Mouse (Mus musculus): ENCODE results near the gene Sesn1. TPM values are rescaled to one million over a fixed set of nuclear protein-coding genes. Genes with fewer than 3 reads are reported as not detected.

Gene Sesn1
- polyA plus RNA-seq, 1 experiment: 5.0 TPM

DNA sequence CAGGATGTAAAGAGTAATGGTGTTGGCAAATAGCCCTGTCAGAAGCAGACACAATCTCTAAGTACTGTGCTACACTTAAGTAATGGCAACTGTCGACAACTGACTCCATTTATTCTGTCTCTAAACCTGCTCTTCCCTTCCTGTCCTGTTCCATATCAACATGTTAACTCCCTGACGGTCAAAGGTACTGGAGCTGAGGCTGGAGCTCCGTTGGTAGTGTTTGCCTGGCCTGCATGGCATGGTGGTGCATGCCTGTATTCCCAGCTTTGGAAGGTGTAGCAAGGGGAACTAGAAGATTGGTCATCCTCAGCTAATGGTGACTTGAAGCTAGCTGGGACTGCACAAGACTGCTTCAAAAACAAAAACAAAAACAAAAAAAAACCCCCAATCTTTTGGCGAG is 14.2 kb downstream of the Sesn1 start:
- TF ChIP-seq FOSL1 (IDR thresholded peaks at IDR 0.05; ENCODE audit: insufficient read depth, low read length, poor library complexity, severe bottlenecking) (no peak), MYOD1 (IDR thresholded peaks at IDR 0.05; ENCODE audit: control insufficient read depth, insufficient read length, low read depth) (no peak), MAX (IDR thresholded peaks at IDR 0.05) (no peak), USF1 (IDR thresholded peaks at IDR 0.05; ENCODE audit: low read depth) (no peak), CTCF (IDR thresholded peaks at IDR 0.05; ENCODE audit: control insufficient read depth, insufficient read depth, insufficient read length) (no peak), CEBPB (IDR thresholded peaks at IDR 0.05; ENCODE audit: low read depth) (no peak), MYOG (IDR thresholded peaks at IDR 0.05; ENCODE audit: control insufficient read depth, extremely low read depth, insufficient read length) (no peak)
- peaks cover 16% of the 10 kb centered on the region for H3K79me2 ChIP-seq (ENCODE audit: control insufficient read depth, insufficient read depth)

GRCm38 (mm10) chr10:41825041-41825440 is 15.3 kb downstream of the Sesn1 start:
- Histone ChIP-seq H3ac (ENCODE audit: control insufficient read depth, insufficient read length, low read depth) (no peak overlapping the region), H3K27me3 (ENCODE audit: control insufficient read depth, insufficient read depth, insufficient read length) (no peaks in the 10 kb centered on the region), H3K79me3 (ENCODE audit: low read depth) (peaks cover 3% of the 10 kb centered on the region), H3K4me3 (ENCODE audit: insufficient read depth, poor library complexity, severe bottlenecking) (no peak overlapping the region), H3K79me2 (ENCODE audit: control insufficient read depth, insufficient read depth) (peaks cover 5% of the 10 kb centered on the region), H3K36me3 (ENCODE audit: control insufficient read depth, insufficient read depth) (no peaks in the 10 kb centered on the region)
- TF ChIP-seq MYOD1 (IDR thresholded peaks at IDR 0.05; ENCODE audit: control insufficient read depth, insufficient read length, low read depth): no peak
- no peak for TF ChIP-seq USF1 (IDR thresholded peaks at IDR 0.05; ENCODE audit: low read depth)
- no peak for TF ChIP-seq FOSL1 (IDR thresholded peaks at IDR 0.05; ENCODE audit: insufficient read depth, low read length, poor library complexity, severe bottlenecking)

More for the DNA sequence above, 14.2 kb downstream of the Sesn1 start:
- Histone ChIP-seq H3K79me3 (ENCODE audit: low read depth) (peaks cover 6% of the 10 kb centered on the region), H3ac (ENCODE audit: control insufficient read depth, insufficient read length, low read depth) (no peak overlapping the region), H3K27me3 (ENCODE audit: control insufficient read depth, insufficient read depth, insufficient read length) (no peaks in the 10 kb centered on the region), H3K36me3 (ENCODE audit: control insufficient read depth, insufficient read depth) (no peaks in the 10 kb centered on the region), H3K4me3 (ENCODE audit: insufficient read depth, poor library complexity, severe bottlenecking) (no peak overlapping the region)

- Histone ChIP-seq H3K36me3 (ENCODE audit: control insufficient read depth, insufficient read depth) (no peaks in the 10 kb centered on the region), H3K27me3 (ENCODE audit: control insufficient read depth, insufficient read depth, insufficient read length) (no peaks in the 10 kb centered on the region), H3ac (ENCODE audit: control insufficient read depth, insufficient read length, low read depth) (no peak overlapping the region), H3K4me3 (ENCODE audit: insufficient read depth, poor library complexity, severe bottlenecking) (no peak overlapping the region), H3K79me3 (ENCODE audit: low read depth) (peaks cover 3% of the 10 kb centered on the region), H3K79me2 (ENCODE audit: control insufficient read depth, insufficient read depth) (no peaks in the 10 kb centered on the region)
- TF ChIP-seq MYOD1 (IDR thresholded peaks at IDR 0.05; ENCODE audit: control insufficient read depth, insufficient read length, low read depth): no peak
- TF ChIP-seq MAX (IDR thresholded peaks at IDR 0.05): no peak
- TF ChIP-seq FOSL1 (IDR thresholded peaks at IDR 0.05; ENCODE audit: insufficient read depth, low read length, poor library complexity, severe bottlenecking): no peak
- no peak for TF ChIP-seq CTCF (IDR thresholded peaks at IDR 0.05; ENCODE audit: control insufficient read depth, insufficient read depth, insufficient read length)
- TF ChIP-seq USF1 (IDR thresholded peaks at IDR 0.05; ENCODE audit: low read depth): no peak
- TF ChIP-seq MYOG (IDR thresholded peaks at IDR 0.05; ENCODE audit: control insufficient read depth, extremely low read depth, insufficient read length): no peak
- no peak for TF ChIP-seq CEBPB (IDR thresholded peaks at IDR 0.05; ENCODE audit: low read depth)
Measured at GRCm38 (mm10) chr10:41825996-41826395, 16.3 kb downstream of the Sesn1 start.

GRCm38 (mm10) chr10:41826526-41827116 is 16.9 kb downstream of the Sesn1 start:
- Histone ChIP-seq H3ac (ENCODE audit: control insufficient read depth, insufficient read length, low read depth) (no peak overlapping the region), H3K36me3 (ENCODE audit: control insufficient read depth, insufficient read depth) (no peaks in the 10 kb centered on the region), H3K79me3 (ENCODE audit: low read depth) (peaks cover 3% of the 10 kb centered on the region), H3K4me3 (ENCODE audit: insufficient read depth, poor library complexity, severe bottlenecking) (no peak overlapping the region), H3K27me3 (ENCODE audit: control insufficient read depth, insufficient read depth, insufficient read length) (no peaks in the 10 kb centered on the region), H3K79me2 (ENCODE audit: control insufficient read depth, insufficient read depth) (no peaks in the 10 kb centered on the region)
- TF ChIP-seq MYOG (IDR thresholded peaks at IDR 0.05; ENCODE audit: control insufficient read depth, extremely low read depth, insufficient read length) (no peak), MAX (IDR thresholded peaks at IDR 0.05) (no peak), MYOD1 (IDR thresholded peaks at IDR 0.05; ENCODE audit: control insufficient read depth, insufficient read length, low read depth) (no peak)

DNA sequence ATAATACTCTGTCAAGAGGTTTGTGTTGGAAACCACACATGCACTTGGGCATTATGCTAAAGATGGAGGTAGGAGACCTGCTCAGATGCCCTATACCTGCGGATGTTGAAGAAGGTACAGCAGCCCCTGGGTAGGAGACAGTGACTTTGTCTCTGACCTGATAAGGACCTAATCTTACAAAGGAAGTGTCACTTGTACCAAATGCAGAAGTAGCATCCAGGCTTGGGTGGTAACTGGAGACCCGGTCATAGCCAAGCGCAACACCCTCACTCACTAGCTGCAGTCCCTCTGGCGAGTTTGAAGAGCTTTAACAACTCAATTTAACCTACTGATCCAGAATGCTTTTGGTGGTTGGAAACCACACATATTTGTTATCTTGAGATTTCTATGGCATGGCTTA is 18.0 kb downstream of the Sesn1 start:
- H3K4me3 ChIP-seq (ENCODE audit: insufficient read depth, poor library complexity, severe bottlenecking): no peak overlapping the region
- no peaks in the 10 kb centered on the region for H3K36me3 ChIP-seq (ENCODE audit: control insufficient read depth, insufficient read depth)
- no peak for TF ChIP-seq CEBPB (IDR thresholded peaks at IDR 0.05; ENCODE audit: low read depth)
- TF ChIP-seq MAX (IDR thresholded peaks at IDR 0.05): no peak
- TF ChIP-seq USF1 (IDR thresholded peaks at IDR 0.05; ENCODE audit: low read depth): no peak
- no peak for TF ChIP-seq FOSL1 (IDR thresholded peaks at IDR 0.05; ENCODE audit: insufficient read depth, low read length, poor library complexity, severe bottlenecking)
- no peak for TF ChIP-seq MYOD1 (IDR thresholded peaks at IDR 0.05; ENCODE audit: control insufficient read depth, insufficient read length, low read depth)
- no peak for TF ChIP-seq CTCF (IDR thresholded peaks at IDR 0.05; ENCODE audit: control insufficient read depth, insufficient read depth, insufficient read length)
- no peaks in the 10 kb centered on the region for H3K79me2 ChIP-seq (ENCODE audit: control insufficient read depth, insufficient read depth)
- no peaks in the 10 kb centered on the region for H3K27me3 ChIP-seq (ENCODE audit: control insufficient read depth, insufficient read depth, insufficient read length)
- no peak overlapping the region for H3ac ChIP-seq (ENCODE audit: control insufficient read depth, insufficient read length, low read depth)
- H3K79me3 ChIP-seq (ENCODE audit: low read depth): peaks cover 3% of the 10 kb centered on the region

GRCm38 (mm10) chr10:41829191-41829590 is 19.5 kb downstream of the Sesn1 start:
- H3K79me2 ChIP-seq (ENCODE audit: control insufficient read depth, insufficient read depth): no peaks in the 10 kb centered on the region
- no peaks in the 10 kb centered on the region for H3K36me3 ChIP-seq (ENCODE audit: control insufficient read depth, insufficient read depth)
- no peaks in the 10 kb centered on the region for H3K27me3 ChIP-seq (ENCODE audit: control insufficient read depth, insufficient read depth, insufficient read length)
- H3K4me3 ChIP-seq (ENCODE audit: insufficient read depth, poor library complexity, severe bottlenecking): no peak overlapping the region
- TF ChIP-seq MYOD1 (IDR thresholded peaks at IDR 0.05; ENCODE audit: control insufficient read depth, insufficient read length, low read depth): no peak
- TF ChIP-seq CTCF (IDR thresholded peaks at IDR 0.05; ENCODE audit: control insufficient read depth, insufficient read depth, insufficient read length): no peak
- no peak for TF ChIP-seq USF1 (IDR thresholded peaks at IDR 0.05; ENCODE audit: low read depth)
- no peak for TF ChIP-seq FOSL1 (IDR thresholded peaks at IDR 0.05; ENCODE audit: insufficient read depth, low read length, poor library complexity, severe bottlenecking)
- TF ChIP-seq CEBPB (IDR thresholded peaks at IDR 0.05; ENCODE audit: low read depth): no peak
- no peak for TF ChIP-seq MYOG (IDR thresholded peaks at IDR 0.05; ENCODE audit: control insufficient read depth, extremely low read depth, insufficient read length)
- TF ChIP-seq MAX (IDR thresholded peaks at IDR 0.05): no peak
- H3K79me3 ChIP-seq (ENCODE audit: low read depth): peaks cover 3% of the 10 kb centered on the region
- H3ac ChIP-seq (ENCODE audit: control insufficient read depth, insufficient read length, low read depth): no peak overlapping the region

Measured in C2C12 (cell line).